Mouse (Mus musculus): Measurements from ENCODE around the gene Pip5kl1.

Gene Pip5kl1

DNA sequence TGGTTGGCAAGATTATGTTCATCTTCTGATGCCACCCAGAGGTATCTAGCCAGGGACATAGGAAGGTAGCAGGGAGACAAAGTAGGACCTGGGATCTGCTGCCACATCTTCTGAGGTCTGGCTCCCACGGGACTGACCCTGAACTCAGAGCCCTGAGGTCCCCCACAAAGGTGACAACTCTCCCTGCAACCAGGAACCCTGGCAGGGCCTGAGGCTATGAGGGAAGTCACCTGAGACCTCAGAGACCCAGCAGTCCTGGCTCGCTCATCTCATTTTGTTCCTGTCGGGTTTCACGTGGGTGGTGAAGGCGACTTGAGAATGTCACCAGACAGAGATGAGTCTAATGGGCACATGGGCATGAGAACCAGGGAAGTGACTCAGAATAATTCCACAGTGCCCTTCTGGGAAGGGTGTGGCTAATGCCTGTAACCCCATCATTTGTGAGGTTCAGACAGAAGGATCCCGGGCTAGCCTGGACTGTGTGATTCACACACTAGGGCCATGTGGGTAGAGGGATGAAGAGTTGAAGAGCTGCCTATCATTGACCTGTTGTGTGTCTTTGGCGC, 10.6 kb downstream of the Pip5kl1 start:
- DNase-seq (ENCODE audit: low spot score), result no peak

DNA sequence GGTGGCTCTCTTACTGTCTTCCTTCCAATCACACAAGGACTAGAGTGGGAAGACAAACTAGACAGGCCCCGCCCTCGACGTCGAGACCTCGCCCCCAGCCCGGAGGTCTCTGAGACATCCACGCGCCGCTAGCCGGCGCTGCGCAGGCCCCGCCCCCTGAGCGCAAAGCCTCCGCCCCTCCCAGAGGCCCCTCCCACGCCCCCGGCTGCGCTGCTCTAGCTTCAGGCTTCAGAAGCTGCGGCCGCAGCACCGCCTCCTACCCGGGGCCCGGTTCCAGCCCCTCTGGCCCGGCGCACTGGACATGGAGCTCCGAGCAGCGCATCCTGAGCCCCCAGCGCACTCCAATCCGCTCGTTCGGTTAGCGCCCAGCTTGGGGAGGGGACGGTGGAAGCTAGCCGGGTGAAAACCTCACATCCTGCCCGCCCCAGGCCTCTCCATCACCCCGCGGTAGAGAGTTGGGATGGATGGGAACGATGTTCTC, 12.3 kb downstream of the Pip5kl1 start, which contains the start of gene St6galnac4:
Gene St6galnac4, plus strand, starts transcription at position 225 of the 481 bp plus-strand sequence.
- DNase-seq (ENCODE audit: low spot score), result peak; percentile 70

DNA sequence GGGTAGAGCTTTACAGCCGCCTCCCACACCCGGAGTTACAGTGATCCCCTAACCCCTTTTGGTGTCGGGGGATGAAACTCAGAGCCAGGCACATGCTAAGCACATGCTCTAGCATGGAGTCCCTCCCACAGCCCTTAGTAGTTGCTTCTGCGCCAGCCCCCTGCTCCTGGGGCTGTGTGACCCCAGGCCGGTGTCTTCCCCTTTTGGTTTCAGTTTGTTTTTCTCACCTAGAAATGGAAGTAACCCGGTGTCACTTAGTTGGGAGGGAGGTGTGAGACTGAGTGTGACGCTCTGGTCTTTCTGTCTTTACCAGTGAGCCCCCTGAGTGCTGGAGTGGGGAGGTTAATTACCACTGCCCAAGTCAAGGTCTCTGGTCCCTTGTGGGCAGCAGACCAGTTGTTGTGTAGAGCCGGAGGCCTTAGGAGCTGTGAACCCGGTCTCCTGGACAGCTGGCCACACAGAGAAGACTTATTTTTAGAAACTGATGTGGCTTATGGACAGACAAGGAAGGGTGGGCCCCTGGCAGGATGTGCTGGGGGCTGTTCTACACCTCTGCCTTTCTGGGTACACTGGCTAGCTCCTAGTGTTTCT, 13.2 kb downstream of the Pip5kl1 start:
- no peak for DNase-seq (ENCODE audit: low spot score)

DNA sequence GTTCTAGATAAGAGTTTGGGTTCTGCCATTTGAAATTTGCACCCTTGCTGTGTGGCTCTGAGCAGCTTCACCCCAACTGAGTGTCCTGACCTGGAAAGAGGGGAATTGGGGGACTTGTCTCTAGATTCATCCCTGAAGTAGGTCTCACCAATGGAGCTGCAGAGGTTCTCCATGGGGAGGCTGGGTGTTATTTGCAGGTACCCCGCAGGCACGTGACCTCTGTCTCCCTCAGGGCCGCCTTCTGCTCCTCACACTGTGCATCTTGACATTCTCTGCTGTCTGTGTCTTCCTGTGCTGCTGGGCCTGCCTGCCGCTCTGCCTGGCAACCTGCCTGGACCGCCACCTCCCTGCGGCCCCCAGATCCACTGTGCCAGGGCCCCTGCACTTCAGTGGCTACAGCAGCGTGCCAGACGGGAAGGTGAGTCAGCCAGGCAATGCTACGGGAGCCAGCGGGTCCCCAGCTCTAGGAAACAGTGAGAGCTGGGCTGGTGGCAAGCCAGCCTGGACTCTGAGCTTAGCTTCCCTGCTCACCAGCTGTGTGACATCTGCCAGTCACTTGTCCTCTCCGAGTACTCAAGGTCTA, 14.7 kb downstream of the Pip5kl1 start:
- DNase-seq (ENCODE audit: low spot score), result no peak

DNA sequence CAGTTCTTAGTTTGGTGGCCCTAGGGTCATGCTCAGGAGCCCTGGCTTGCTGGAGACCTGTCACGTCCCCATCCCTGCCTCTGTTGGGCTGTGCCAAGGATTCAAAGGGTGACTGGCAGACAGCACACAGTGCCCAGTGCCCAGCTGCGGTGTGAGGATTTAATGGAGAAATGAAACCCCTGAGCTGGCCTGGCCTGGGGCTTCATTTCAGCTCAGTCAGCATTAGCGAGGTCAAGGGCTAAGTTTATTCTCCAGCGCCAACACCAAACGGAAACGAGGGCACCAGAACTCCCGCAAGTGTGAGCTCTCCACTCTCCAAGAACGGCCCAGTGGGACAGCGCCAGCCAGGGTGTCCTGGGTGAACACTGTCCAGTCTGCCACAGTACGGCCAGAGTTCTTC, 15.6 kb downstream of the Pip5kl1 start:
- no peak for DNase-seq (ENCODE audit: low spot score)

DNA sequence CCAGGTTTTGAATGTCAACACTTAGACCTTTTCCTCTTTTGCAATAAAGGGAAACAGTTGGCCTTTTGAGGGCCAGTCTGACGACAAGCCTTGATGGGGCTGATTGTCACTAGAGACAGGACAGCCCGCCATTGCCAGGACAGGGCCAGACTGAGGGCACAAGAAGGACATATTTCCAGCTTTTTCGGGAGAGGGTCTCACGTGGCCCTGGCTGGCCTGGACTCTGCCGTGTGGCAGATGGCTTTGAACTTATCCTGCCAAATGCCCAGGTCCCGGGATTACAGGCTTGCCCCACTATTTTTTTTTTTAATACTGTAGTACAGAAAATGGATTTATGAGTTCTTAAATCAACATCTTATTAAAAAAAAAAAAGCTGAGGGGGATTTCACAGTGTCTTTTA, 16.7 kb downstream of the Pip5kl1 start:
- DNase-seq (ENCODE audit: low spot score), result no peak

DNA sequence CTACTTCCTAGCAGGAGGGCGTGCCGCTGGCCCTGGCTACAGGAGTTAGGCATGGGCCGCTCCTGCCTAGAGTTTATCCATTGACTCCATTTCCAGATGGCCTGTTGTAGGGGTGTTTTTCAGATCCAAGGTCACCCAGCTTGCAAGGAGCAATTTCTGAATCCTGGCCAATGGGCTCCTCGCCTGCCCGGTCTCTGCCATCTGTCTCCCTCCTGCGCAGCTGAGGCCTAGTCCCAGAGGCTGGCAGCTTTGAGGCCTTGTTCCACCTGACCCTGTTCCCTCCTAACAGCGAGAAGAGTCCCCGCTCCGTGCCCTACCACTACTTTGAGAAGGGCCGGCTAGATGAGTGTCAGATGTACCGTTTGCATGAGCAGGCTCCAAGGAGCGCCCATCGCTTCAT, 22.1 kb downstream of the Pip5kl1 start:
- DNase-seq (ENCODE audit: low spot score), result no peak

DNA sequence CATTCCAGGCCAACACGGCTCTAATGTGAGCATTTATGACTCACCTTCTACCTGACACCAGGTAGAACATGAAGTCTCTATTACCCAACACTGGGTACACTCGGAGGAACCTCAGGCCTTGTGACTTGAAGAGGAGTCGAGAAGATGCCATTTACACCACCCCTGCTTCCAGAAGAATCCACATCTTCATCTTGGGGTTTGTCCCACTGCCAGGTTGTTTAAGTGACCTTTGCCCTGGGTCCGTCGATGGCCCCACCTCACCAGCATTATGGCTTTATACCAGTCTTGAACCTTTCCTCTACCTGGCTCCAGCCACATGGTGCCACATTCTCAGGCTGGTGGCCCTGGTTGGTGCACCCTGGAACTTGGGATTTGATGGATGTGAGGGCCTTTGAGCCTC, 22.7 kb downstream of the Pip5kl1 start:
- no peak for DNase-seq (ENCODE audit: low spot score)

DNA sequence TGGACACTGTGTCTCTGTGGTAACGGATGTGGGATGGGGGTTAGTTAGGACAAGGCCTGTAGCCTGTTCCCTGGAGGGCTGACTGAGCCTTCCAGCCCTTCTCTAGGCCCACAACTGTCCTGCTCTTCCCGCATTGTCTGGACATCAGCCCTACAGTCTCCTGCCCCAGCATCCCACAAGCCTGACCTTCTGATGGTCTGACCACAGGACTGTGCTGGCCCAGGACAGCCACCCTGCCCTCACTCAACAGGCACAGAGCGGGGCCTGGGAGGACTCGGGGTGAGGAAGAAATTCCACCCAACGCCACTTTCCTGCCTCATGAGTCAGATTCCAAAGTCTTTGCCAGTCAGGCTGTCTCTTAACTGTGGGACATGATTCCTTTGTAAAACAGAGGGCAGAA, 23.1 kb downstream of the Pip5kl1 start:
- no peak for DNase-seq (ENCODE audit: low spot score)

DNA sequence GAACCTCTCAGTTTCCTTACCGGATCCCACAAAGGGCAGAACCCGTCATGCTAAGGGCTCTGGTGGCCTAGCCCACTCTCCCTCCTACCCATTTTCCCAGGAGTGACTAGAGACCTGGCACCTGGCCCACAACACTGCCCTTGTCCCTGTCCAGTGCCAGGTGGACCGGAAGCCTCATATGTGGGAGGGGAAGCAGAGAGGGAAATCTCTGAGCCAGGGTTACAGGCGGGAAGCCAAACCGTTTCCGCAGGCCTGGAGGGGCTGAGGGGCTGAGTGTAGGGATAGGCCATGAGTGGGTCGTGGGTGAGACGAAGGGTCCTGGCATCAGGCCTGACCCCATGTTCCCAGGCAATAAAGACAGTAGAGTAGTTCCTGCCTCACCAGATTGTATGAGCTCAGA, 23.9 kb downstream of the Pip5kl1 start:
- DNase-seq (ENCODE audit: low spot score), result no peak

DNA sequence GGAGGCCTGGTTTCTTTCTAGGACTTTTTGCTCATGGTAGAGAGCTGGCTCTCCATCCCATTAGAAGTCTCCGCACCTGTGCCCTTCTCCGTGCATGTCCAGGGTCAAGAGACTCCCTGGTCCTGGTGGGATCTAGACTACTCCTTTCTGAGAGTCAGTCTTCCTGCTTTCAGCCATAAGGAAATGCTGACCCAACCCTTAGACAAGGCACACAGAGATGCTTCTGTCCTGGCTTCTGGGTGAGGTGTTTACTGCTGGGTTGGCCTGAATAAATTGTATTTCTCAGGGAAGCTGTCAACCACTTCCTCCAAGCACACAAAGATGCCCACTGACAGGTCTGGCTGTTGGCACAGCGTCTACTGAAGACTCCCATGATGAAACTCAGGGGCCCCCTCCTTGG, 24.8 kb downstream of the Pip5kl1 start, which contains the start of gene St6galnac6:
Gene St6galnac6, plus strand, starts transcription at position 301 of the 400 bp plus-strand sequence.
- no peak for DNase-seq (ENCODE audit: low spot score)

DNA sequence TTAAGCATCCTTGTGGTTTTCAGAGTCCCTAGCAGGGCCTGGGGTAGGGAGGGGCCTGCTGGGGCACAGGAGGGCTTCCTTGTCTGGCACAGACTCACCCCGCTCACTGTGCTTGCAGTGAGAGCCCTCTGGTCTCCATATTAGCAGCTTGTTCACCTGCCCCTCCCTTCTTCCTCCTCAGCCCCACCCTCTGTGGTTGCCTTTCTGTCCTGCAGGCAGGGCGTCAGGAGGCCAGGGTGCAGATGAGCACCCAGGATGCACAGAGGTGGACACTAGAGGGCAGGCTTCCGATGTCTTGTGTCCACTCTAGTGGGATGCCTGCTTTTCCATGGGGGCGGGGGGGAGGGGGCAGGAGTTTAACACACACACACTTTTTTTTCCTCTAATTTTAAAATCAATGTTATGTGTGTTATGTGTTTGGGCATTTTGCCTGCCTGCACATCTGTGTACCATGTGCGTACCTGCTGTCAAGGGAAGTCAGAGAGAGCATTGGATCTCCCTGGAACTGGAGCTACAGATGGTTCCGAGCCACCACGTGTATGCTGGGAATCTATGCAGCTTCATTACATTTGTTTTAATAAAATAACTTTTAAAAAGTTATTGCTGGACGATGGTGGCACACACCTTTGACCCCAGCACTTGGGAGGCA, 26.9 kb downstream of the Pip5kl1 start:
- no peak for DNase-seq (ENCODE audit: low spot score)

DNA sequence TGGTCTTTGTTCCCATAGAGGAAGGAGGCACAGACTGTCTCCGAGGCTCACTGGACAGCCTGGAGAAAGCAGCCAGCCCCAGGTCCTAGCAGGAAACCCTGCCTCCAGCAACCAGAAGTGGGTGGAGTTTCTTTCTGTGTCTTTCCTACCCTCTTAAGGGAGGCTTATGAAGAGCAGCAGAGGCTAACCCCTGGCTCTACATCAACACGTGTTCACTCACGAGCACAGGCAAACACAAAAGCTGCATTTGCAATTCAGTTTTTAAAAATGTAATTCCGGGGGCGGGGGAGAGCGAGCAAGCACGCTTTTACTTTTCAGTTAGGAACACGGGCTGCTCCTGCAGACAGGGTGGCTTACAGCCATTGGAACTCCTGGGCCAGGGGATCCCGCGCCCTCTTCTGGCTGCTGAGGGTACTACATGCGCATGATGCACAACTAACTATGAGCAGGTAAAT, 28.0 kb downstream of the Pip5kl1 start:
- DNase-seq (ENCODE audit: low spot score), result peak; percentile 79

DNA sequence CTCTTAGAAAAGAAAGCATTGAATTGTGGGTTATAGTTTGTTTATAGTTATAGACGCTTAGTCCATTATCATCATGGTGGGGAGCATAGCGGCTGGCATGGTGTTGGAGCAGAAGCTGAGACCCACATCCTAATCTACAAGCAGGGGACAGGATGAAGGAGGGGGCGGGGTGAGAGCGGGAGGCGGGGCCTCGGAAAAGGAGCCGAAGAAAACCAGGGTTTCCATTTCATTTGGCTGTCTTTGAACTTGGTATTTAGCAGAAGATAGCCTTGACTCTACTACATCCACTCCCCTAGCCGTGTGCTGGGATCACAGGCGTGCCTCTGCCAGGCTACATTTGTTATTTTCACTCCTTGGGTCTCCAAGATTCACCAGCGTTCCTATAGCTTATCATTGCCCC, 30.0 kb downstream of the Pip5kl1 start:
- DNase-seq (ENCODE audit: low spot score), result no peak

DNA sequence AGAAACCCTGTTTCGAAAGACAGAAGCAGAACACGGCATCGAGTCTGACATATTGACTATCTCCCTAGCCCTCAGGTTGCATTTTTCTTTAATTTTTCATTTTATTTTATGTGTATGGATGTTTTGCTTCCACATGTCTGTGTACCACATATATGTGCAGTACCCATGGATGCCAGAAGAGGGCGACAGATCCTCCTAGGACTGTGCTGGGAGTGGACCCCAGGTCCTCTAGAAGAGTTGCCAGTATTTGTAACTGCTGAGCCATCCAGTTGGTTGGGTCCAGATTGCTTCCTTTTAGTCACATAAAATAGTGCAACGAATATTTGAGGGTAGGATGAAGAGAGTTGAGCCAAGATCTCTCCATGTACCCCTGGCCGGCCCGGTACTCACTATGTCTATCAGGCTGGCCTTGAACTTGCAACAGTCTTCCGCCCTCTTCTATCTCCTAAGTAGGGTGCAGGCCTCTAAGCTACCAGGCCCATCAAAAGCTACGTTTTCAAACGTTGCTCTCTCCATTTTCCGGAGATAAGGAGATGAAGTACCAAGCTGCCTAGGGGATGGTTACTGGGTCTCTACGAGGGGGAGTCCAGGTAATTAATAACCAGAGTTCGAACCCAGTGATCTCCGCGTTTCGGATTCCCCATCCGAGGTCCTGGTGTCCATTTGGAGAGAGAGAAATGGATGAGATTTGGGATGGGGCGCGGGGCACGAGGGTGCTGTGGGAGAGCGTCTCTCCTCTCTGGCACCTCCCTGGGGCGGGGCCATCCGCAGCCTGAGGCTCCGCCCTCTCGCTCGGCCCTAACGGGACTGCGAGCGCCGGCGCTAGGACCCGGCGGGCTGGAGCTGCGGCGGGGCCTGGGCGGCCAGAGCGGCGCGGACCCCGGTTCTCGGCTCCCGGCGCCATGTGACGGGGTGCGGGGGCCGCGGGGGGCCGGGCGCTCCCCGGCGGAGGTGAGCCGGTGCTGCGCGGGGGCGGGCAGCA, 31.9 kb downstream of the Pip5kl1 start:
- no peak for DNase-seq (ENCODE audit: low spot score)

DNA sequence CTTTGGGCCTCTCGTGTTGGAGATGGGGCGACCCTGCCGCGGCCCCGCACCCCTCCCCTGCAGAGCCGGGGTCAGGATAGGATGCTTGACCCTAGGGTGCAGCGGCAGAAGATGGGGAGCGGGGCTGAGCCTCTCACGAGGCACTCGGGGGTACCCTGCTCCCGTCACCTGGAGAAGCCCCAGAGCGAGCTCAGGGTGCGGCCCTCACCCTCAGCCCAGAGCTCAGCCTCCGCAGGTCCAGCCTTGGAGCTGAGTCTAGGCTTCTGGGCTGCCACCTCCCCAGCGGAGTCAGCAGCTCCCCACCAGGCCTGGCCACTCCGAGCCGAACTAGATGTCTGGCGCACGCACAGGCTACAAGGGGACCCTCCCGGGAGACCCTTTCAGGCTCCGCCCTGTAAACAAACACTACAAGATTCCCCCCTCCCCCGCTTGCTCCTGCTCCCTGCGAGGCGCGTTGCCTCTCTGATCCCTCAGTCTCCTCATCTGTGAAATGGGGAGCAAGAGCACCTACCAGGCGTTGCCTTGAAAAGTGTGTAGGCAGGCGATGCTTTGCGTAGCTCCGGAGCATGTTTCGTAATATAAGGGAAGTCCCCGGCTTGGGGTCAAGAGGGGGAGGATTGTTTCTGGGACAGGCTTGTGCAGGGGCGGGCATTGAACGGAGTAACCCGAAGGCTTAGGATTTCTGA, 32.8 kb downstream of the Pip5kl1 start:
- DNase-seq (ENCODE audit: low spot score), result no peak

DNA sequence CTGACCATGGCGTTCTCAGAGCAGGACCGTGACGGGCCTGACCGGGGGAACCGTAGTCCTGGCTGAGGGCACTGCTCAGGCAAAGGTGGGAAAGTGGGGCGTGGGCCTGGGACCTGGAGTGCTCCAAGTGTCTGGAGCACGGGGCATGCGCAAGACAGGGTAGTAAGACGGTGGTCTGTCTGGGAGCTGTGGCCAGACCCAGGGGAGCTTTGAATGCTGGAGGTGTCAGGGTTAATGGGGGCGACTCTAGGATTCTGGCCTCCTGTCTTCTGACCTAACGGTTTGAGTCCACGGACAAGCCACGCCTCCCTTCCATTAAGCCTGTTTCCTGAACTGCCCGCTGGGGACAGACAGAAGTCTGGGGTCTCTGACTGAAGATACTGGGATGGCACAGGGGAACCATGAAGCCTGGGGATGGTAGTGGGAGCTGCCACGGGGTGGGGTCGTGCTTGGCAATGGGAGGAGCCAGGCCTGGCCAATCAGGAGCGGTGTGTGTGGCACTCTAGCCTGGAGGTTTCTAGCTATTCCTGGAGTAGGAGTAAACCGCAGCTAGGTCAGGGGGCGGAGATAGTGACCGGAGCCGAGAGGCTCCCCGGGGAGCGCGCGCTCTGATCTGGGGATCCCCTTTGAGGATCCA, 33.7 kb downstream of the Pip5kl1 start:
- DNase-seq (ENCODE audit: low spot score), result no peak

DNA sequence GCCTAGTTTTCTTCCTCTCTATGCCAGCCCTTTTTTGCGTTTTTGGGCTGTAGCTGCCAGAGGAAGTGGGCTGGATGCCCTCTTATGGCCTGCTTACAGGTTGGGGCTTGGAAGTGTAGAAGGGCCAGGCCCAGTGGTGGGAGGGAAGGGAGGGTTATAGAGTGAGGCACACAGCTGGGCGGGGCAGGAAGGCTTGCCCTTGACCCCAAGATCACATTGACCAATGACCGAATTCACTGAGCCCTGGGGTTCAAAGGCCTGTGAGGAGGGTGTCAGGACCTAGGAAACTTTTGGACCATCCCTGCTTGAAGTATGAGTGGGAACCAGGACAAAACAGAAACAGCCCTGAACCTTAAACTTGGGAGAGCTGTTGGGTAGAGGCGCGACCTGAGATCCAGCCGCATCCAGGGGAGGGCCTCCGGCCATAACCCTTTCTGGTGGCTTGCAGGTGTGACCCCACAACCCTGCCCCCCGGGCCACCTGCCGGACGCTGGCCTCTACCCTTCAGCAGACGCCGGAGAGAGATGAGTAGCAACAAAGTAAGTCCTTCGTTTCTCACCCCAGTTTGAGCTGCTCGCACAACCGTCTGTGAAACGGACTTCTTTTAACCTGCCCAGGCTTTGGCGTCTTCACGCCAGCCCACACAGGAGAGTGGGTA, 34.3 kb downstream of the Pip5kl1 start:
- no peak for DNase-seq (ENCODE audit: low spot score)

DNA sequence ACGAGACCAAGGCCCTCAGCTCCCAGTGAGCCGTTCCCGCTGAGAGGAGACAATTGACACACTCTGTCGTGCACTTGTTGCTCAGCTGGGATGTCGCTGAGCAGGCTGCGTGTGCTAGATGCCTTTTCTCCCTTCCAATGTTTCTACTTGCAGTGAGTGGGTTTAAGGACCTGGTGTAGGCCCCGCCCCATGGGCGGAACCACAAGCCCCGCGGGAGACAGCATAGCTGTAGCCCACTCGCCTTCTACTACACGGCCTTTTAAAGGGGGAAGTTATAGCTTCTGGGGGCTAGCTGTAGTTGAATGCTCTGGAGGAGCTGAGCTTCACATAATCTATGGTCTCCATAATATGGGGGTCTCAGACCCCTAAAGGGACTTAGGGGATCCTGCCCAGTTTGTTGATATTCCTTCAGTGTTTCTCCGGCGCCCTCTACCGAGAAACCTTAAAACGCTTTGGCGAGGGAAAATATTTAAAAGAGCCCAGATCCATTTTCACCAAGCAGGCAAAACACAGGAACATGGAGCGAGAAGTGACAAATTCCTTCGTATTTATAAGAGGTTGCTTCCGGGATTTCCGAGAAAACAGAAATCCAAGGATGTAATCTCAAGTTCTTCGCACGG, 36.1 kb downstream of the Pip5kl1 start:
- DNase-seq (ENCODE audit: low spot score), result no peak

DNA sequence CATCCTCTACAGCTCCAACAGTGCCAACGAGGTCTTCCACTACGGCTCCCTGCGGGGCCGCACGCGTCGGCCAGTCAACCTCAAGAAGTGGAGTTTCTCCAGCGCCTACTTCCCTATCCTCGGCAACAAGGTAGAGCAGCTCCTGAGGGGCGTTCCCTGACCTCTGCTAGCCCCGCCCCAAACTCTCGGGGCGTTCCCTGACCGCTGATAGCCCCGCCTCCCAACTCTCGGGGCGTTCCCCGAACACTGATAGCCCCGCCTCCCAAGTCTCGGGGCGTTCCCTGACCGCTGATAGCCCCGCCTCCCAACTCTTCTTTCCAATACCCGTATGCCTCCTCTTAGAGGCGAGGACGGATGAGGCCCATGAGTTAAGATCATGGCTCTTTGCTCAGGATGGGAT, 37.7 kb downstream of the Pip5kl1 start:
- no peak for DNase-seq (ENCODE audit: low spot score)
